Mouse (Mus musculus) embryo, embryonic 9.5 days (tissue): ENCODE results near the gene Il17f.
"Not testable (repeated sequence)": the region's sequence is repeated elsewhere in the genome, so short reads cannot be mapped to it uniquely, and the experiment has no call there.

ENCODE experiments used
- DNase-seq: peaks from one replicate; pipeline ENCODE4 v3.0.0-alpha.2; 2017; ENCODE audit errors: extremely low spot score

Gene Il17f

DNA sequence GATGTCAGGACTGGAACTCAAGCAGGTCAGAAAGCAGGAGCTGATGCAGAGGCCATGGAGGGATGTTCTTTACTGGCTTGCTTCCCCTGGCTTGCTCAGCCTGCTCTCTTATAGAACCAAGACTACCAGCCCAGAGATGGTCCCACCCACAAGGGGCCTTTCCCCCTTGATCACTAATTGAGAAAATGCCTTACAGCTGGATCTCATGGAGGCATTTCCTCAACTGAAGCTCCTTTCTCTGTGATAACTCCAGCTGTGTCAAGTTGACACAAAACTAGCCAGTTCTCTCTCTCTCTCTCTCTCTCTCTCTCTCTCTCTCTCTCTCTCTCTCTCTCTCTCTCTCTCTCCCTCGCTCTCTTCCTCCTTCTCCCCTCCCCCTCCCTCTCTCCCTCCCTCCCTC lies at the start of gene Il17f:
Il17f (minus strand) TSS at position 101 of the 400 bp plus-strand sequence.
- DNase-seq, result not testable (repeated sequence)

DNA sequence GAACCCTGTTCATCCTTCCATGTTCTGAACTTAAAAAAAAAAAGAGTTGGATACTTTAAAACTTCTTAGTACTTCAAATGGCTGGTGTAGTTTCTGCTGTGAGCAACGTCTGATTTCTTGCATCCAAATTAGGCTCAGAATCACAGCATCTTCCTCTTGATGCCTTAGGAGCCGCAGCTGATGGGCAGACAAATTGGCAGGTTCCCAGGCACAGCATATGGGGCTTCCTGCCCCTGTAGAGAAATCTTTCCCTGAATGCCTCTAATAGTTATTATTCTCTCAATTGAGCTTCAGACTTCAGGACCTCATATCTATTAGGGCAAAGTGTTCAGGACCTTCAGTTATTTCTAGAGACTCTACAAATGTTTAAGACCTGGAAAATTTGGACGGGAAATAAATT lies 49.5 kb upstream of the Il17f start:
- DNase-seq, result no peak

DNA sequence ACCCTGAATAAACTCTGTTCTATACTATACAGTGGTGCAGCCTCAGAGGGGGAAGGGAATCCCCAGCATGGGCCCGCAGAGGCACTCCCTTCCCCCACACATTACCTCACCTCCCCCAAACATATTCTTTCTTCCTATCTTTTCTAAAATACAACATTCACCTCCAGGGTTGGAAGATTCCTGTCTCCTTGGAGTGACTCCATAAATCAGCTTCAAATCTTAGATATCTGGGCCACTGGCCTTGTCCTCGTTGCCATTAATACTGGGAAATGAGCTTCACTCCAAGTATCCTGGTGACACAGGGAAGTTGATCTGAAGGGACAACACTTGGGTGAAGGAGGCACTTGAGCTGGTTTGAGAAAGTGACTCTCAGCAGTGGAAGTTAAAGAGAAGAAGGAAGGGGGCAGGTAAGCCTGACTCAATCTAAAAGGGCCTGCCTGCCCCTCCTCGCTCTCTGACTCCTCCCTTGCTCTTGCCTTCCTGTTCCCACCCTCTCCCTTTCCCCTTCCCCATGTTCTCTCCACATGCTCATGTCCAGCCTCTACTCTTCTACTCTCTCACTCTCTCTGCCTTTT lies 46.2 kb upstream of the Il17f start:
- no peak for DNase-seq

DNA sequence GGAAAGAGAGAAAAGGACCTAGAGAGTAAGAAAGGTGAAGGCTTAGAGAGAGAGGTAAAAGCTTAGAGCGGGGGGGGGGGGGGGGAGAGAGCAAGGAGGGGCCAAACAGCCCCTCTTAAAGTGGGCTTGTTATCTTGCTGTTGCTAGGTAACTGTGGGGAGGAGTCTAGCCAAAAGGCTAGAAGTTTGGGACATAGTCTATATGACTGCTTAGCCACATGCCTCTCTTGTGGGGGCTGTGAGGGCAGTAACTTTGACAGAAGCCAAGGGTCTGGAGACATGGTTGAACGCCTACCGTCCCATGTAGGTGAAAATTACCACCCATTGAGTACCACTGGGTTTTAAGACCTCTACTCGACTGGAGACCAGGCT lies 42.7 kb upstream of the Il17f start:
- DNase-seq, result no peak

DNA sequence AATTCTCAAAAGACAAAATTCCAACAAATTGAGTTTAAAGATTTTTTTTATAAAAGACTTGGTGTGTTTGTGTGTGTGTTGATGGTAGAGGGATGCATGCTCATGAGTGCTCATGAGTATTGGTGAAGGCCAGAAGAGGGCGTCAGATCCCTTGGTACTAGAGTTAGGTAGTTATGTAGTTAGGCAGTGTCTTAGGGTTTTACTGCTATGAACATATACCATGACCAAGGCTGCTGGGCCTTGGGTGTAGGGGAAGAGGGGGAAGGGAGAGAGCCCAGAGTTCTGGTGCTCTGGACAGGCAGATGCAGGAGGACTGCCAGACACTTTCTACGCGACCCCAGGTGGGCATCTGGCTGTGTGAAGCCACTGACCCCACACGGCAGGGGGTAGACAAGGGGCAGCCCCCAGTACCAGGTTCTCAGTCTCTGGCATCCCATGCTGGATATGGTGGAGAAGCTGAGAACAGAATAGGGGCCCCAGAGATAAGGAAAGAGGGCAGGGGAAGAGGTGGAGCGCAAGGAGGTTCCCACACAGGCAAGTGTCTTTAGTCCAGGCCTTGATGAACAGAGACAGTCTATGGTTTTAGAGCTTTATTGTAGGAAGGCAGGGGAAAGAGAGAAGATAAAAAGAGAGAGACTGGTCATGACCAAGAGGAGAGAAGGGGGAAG lies 42.2 kb upstream of the Il17f start:
- no peak for DNase-seq

DNA sequence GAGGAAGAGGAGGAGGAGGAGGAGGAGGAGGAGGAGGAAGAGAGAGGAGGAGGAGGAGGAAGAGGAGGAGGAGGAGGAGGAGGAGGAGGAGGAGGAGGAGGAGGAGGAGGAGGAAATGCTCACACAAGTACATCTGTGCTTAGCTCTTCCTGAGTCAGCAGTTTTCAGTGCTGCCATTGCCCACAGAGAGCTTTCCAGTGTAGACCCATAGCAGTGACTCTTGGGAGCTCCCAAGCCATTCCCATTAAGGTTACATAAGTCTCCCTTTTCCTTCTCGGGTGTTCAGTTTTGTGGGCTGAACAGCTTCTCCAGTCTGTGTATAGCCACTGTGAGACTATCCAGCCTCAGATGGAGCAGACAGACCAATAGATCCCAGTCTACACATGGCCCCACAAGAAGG lies 40.1 kb upstream of the Il17f start:
- no peak for DNase-seq

DNA sequence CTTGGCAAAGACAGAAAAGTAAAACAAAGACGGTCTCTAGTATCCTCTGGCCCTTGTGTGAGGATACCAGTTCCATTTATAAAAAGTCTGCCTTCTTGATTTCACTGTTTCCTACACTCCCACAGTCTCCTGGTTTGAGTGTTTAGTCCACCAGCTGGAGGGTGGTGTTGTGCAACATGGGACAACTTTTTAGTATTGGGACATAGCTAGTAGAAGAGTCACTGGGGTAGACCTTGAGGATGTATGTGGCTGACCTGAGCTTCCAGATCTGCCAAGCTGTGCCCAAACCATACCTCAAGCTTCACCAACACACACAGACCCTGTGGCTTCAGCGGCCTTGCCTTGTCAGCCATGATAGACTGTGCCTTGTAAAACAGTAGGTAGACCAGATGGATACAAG lies 37.6 kb upstream of the Il17f start:
- no peak for DNase-seq

DNA sequence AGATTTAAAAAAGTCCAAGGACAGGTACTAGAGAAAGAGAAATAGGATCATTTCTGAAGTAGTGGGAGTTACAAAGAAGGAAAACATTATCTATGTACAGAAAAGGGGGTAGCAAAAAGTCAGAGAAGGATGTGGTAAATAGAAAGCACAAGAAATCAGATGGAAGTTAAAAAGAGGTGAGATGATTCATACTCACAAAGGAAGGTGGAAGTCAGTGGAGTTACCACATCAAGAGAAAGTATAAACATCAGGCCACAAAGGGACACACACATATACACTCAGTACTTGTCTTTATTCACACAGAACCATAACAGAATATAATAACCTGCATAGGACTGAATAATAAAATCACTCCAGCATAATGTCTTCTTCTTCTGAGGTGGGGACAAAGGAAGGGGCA lies 34.6 kb upstream of the Il17f start:
- no peak for DNase-seq

DNA sequence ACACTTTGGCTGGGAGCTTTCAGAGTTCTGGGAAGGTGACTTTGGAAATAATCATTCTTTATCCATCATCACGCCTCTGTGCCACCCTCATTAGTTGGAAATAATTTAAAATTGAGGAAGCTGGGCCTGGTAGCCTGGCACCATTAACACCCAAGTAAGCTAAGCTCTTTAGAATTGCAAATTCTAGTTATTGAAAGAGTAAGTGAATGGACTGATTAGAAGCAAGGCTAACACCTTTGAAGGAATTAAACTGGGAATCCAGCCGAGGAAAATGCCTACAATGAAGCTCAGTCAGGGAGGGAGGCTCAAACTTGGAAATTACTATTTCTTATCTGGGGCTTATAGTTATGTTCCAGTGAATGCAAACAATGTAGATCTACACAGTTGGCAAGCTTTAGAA lies 33.5 kb upstream of the Il17f start:
- no peak for DNase-seq

DNA sequence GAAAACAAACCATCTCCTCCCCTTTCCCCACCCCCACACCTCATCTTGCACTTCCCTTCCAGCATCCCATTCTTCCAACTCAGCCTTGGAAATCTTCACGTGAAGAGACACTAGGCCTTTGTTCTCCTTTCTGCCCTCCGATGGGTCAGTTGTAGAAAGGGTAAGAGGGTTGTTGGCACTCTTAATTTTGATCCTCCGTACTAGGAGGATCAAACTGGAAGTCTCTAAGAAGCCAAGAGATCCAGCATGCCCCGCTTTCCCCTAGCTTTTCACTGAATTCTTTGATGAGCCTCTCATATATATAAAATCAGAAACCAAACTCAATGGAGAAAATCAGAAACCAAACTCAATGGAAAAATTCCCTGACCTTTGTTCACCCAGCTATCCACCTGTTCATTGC lies 33.1 kb upstream of the Il17f start:
- no peak for DNase-seq

DNA sequence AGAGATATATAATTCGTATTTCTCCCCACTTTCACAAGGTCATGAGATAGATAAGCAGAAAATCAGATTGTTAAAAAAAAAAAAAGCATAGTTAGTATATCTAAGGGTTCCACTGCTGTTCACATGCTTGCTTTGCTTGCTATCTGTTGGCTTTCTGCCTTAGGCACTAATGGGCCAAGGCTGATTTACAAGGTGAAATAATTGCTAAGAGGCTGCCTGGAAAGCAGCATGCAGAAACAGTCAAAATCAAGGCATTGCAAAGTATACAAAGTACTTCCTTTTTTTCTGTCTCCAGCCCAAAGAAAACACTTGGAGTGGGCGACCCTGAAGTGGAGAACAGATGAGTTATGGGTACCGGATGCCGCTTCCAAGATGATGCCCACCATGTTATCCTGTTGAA lies 30.5 kb upstream of the Il17f start:
- no peak for DNase-seq

DNA sequence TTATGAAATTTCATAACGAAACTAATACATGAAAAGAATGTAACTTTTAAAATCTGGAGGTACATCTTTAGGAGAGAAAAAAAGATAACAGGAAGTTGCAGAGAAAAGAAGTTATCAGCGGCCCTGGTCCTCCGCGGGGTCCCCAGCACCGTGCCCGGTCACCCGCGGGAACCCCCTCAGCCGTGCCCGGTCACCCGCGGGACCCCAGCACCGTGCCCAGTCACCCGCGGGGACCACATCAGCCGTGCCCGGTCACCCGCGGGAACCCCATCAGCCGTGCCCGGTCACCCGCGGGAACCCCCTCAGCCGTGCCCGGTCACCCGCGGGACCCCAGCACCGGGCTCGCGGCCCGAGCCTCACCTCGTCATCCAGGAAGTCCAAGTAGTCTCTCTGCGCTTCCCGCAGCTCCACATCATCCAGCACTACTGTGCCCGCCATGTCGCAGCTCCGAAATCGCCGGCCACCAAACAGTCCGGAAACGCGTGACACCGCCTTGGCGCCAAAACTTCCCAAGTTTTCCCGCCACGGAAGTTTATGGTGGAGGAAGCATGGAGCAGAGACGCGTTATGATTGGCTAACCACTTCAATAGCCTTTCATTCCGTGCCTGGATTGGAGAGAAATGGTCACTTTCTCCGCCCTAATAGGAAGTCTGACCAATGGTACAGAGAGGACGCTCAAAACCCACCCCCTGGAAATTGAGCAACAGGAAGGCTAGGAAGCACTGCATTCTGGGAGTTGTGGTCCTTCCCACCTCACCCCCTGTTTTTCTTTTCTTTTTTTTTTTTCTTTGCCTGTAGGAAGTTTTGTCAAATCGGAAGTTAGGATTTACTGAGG lies 29.6 kb upstream of the Il17f start, which contains the start of gene Mcm3:
Mcm3 (minus strand) TSS at position 542 of the 835 bp plus-strand sequence.
- peak; percentile 92 for DNase-seq

DNA sequence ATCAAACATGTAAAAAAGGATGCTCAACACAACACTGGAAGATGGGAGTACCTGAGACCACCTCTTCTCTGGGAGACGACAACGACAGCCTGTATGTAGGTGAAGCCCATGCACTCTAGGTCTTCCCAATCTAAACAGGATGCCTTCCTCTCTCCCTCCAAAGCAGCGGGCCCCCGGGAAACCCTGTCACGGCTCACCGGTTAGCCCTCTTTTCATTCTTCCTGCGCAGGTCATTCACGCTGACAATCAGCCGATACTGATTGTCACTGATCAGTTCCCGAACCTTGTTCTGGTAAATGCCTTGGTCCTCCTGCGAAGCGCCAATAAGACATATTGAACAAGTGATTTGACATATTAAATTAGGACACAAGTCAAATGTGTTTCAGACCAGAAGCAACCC lies 27.2 kb upstream of the Il17f start:
- DNase-seq, result no peak

DNA sequence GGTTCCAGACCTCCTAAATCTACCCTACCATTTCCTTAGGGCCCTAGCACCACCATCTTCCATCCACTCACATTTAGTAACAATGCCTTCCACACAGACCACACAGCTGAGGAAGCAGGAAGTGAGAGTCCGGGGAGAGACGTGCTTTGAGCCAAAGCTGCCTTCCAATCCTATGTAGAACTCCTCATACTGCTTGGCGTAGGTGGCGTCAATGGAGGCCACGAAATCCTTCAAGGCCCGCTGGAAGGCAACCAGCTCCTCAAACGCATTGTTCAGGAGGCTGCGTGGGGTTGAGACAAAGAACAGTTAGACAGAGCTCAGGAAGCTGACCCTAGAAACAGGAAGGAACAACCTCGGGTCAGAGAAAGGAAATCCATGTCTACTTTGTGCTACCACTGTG lies 26.8 kb upstream of the Il17f start:
- DNase-seq, result no peak

DNA sequence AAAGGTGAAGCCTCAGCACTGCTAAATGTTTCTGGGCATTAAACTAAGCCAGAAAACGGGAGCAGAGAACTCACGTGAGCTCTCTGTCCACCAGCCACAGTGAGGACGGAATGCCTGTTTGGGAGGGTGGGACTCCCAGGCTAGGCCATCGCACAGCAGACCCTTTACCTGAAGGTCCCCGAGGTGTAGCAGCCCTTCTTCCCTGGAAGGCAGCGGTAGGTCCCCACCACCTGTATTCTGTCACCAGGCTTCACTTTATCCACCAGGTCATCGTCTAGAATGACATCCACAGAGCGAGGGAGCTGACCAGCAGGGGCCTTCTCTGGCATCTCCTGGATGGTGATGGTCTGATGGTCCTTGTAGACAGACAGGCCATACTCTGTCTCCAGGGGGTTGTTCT lies 24.1 kb upstream of the Il17f start:
- no peak for DNase-seq

DNA sequence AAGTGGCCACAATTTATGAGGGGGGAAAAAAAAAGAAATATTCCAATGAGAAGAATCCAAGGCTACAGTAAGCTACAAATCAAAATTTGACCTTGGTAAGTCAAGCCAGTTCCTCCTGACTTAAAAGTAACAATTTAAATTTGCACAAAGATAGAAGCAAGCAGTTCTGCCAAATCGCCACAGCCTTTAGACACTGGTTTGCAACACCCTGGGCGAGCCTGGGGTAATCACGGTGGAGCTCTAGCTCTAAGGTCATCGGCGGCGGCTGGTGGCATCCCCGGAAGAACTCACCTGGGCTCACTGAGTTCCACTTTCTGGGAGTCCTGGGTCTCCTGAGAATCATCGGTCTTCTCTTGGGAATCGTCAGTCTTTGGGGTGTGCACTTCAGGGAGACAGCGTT lies 14.1 kb upstream of the Il17f start:
- no peak for DNase-seq

DNA sequence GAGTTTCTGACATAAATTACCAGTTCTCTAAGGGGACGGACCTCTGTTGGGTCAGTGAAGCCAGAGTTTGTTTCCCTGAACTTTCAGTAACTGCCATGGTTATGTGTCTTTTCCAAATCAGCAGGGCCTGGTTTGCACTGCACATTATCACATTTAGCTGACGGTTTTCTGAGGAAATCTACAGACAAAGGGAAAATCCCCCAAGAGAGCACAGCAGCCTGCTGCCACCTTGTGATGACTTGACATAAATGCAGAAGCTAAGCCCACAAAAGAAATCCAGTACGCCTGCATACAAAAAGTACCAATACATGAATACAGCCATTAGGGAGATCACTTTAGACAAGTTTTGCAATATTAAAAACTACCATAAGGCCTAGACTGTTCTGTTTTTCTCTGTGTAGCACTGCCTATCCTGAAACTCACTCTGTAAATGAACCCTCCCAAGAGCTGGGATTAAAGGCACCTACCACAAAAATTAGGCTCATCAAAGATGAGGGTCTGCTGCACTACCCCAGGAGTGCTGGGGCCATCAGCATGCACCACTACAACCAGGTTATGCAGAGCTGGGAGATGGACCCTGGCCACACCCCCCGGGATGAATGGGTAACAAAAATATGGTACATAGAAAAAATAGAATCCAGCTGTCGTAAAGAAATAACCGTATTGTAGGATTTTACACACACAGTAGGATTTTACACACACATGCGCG lies 11.4 kb upstream of the Il17f start:
- DNase-seq, result no peak

DNA sequence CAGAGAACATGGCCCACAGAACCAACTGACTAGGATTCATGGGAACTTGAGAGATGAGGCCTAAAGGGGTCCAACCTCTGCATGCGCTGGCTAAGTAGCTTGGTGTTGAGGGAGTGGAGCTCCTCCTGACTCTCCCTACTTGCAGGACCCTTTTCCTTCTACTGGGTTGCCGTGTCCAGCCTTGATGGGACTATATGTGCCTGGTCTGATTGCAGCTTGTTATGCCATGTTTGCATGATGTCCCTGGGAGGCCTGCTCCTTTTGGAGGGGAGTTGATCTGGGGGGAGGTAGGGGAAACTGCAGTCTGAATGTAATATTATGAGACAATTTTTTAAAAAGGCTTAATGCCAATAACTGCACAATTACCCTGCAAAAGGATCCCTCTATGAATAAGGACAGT lies 10.9 kb upstream of the Il17f start:
- DNase-seq, result no peak

DNA sequence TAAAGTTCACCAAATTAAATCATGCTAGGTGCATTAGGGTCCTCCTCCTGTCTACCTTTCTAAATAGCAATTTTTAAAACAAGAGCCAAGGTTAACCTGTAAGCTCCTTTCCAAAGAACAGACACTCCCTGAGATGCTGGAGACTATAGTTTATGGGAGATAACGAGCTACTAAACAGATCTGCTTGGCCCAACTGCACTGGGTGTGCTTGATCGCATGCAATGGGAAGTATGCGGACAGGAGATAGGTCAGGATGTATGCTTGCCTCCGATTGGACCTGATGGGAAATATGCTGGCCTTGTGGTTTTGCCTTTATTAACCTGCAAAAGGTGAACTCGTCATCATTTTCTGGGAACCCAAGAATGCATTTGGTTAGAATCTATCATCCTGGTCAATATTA lies 4.8 kb upstream of the Il17f start:
- no peak for DNase-seq

DNA sequence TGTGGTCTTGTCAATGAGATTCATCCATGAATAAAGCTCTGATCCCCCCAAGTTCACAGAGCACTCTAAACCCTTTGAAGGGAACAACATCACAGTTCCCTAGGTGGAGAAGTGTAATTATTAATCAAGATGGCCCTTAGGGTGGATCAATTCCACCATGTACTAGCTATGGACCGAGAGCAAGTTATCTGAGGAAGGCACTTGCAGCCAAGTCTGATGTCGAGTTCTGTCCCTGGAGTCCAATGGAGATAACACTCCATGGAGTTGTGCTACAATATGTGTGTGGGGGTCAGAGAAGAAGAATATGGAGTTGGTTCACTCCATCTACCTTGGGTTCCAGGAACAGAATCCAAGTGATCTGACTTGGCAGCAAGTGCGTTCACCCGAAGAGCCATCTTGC lies 4.3 kb upstream of the Il17f start:
- DNase-seq, result no peak

DNA sequence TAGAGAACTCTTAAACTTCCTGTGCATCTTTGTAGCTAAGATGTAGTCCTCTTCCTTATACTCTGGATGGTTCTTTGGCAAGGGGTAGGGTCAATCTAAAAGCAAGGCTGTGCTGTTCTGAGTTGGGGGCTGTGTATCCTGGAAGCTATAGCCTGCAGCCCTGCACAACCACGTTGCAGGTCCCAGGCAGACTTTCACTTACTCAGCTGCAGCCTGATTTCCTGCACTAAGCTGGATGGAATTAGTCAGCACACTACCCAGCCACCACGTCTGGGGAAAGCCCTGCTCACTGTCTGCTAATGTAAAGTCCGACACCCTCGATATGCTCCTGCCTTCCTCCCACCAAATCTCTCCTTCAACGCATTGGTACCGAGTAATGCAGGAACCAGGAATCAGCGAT lies 997 bp upstream of the Il17f start:
- no peak for DNase-seq

DNA sequence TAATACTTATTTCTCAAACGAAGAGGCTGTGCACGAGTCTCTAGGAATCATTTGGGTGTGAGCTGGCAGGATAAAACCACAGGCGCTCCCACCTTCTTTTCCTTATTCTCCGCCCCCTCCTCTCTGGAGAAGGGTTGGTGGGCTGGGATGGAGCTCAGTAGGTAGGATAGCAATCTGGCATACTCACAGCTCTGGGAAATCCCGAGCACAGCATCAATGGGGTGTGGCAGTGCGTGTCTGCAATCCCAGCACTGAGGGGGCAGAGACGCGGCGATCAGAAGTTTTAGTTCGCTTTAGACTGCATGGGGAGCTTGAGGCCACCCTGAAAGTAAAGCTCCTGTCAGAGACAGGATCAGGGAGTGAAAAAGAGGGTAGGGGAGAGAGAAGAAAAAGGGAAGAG lies 2.0 kb downstream of the Il17f start:
- DNase-seq, result no peak

DNA sequence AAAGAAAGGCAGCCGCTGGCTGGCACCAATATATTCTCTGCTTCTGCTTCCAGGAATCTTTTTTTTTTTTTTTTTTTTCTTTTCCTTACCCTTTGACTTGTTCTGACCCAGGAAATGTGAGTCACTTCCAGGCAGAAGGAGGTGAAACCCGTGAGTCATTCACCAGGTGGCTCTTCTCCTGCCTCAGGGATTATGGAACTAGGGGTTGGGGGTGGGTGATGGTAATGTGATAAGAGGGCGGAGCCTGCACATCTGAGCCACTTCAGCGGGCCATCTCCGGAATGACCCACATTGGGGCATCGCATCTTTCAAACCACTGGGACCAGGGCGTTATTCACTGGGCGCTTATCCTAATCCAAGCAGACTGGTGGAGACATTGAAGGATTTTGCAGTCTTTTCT lies 3.4 kb downstream of the Il17f start:
- no peak for DNase-seq
